Mouse (Mus musculus) layer of hippocampus, adult 2 months (tissue): ENCODE results near the gene Atad3a. TPM values are rescaled to one million over a fixed set of nuclear protein-coding genes. Genes with fewer than 3 reads are reported as not detected.
A peak's percentile ranks its signal among the peaks of the same experiment; 100 is the strongest.

Experiments
- DNase-seq, 2 experiments: peaks; one replicate each; pipeline ENCODE4 v3.0.0; 2022; ENCODE audit warnings: low spot score in 2 of 2
- H3K27ac ChIP-seq: fragments of 200-600 bp; 2 replicates; pipeline ENCODE4 v1.8.1; 2022
- H3K4me3 ChIP-seq: fragments of 200-600 bp; 2 replicates; pipeline ENCODE4 v1.8.1; 2022; ENCODE audit warnings: mild to moderate bottlenecking
- CTCF ChIP-seq: fragments of 200-600 bp; conservative IDR thresholded peaks from 2 replicates; pipeline ENCODE4 v1.8.1; 2022; ENCODE audit warnings: antibody characterized with exemption, mild to moderate bottlenecking, moderate library complexity
- total RNA-seq, 2 experiments: library from RNA; stranded (reverse); gene quantifications; 2 replicates each; pipeline ENCODE4 v1.2.3; 2021

Atad3a gene
- total RNA-seq, 2 experiments from 2014 or later = 49.9 to 51.4 TPM

GRCm38 (mm10) chr4:155710521-155711252, 50.2 kb downstream of the Atad3a start:
- DNase-seq = peak in 1 of 2 experiments; percentile 33
- Histone ChIP-seq H3K27ac (peak overlapping the region; percentile 81), H3K4me3 (no peak overlapping the region; the same call in 1 of the 2 replicates)
- no peak for TF ChIP-seq CTCF

- Histone ChIP-seq H3K27ac (peak overlapping the region; percentile 81), H3K4me3 (no peak overlapping the region)
- no peak for TF ChIP-seq CTCF
- DNase-seq = peak in 1 of 2 experiments; percentile 22
These were observed 51.9 kb downstream of the Atad3a start for GRCm38 (mm10) chr4:155708988-155709387.

- H3K27ac ChIP-seq = peak overlapping the region; percentile 81
- no peak for DNase-seq
- H3K4me3 ChIP-seq = no peak overlapping the region
- no peak for TF ChIP-seq CTCF
These were observed 52.3 kb downstream of the Atad3a start for GRCm38 (mm10) chr4:155708582-155708981.

- no peak for TF ChIP-seq CTCF
- H3K4me3 ChIP-seq = peak overlapping the region; percentile 98
- DNase-seq = no peak
- peak overlapping the region; percentile 97 for H3K27ac ChIP-seq
These were observed 55.3 kb downstream of the Atad3a start for GRCm38 (mm10) chr4:155705592-155705929.

GRCm38 (mm10) chr4:155704721-155705591, 55.9 kb downstream of the Atad3a start, which contains the start of gene Ssu72:
Ssu72 (plus strand) TSS chr4:155704800.
- peak within 1 kb of the TSS; percentile 97 for H3K27ac ChIP-seq
- peak; percentile 93 to 96 for DNase-seq
- H3K4me3 ChIP-seq = peak within 1 kb of the TSS; percentile 98
- TF ChIP-seq CTCF = no peak

- DNase-seq = no peak
- TF ChIP-seq CTCF = 0 out of 2 replicates have a peak, but pooled peaks have one; percentile 1
- Histone ChIP-seq H3K27ac (no peak overlapping the region), H3K4me3 (no peak overlapping the region)
These were observed 57.4 kb downstream of the Atad3a start for GRCm38 (mm10) chr4:155703425-155703929.

GRCm38 (mm10) chr4:155700425-155700824, 60.5 kb downstream of the Atad3a start:
- no peak for DNase-seq
- no peak overlapping the region for H3K27ac ChIP-seq
- peak; percentile 82 for TF ChIP-seq CTCF
- H3K4me3 ChIP-seq = no peak overlapping the region

- peak overlapping the region; percentile 81 for H3K4me3 ChIP-seq
- peak overlapping the region; percentile 99 for H3K27ac ChIP-seq
- no peak for TF ChIP-seq CTCF
- no peak for DNase-seq
These were observed 64.3 kb downstream of the Atad3a start for GRCm38 (mm10) chr4:155696261-155697255.

GRCm38 (mm10) chr4:155695531-155696062, 65.3 kb downstream of the Atad3a start:
- TF ChIP-seq CTCF = no peak
- Histone ChIP-seq H3K4me3 (peak overlapping the region; percentile 81), H3K27ac (peak overlapping the region; percentile 99)
- no peak for DNase-seq

GRCm38 (mm10) chr4:155694482-155695401, 66.2 kb downstream of the Atad3a start:
- peak overlapping the region; percentile 99 for H3K27ac ChIP-seq
- TF ChIP-seq CTCF = peak; percentile 72

GRCm38 (mm10) chr4:155694111-155694481, 66.8 kb downstream of the Atad3a start, which contains the start of gene Fndc10:
Fndc10 (plus strand) TSS chr4:155694342.
- Histone ChIP-seq H3K27ac (peak within 1 kb of the TSS; percentile 99), H3K4me3 (peak within 1 kb of the TSS; percentile 81)
- TF ChIP-seq CTCF = no peak
- peak; percentile 63 to 73 for DNase-seq

More at GRCm38 (mm10) chr4:155694482-155695401, 66.2 kb downstream of the Atad3a start:
- H3K4me3 ChIP-seq = peak overlapping the region; percentile 81
- DNase-seq = peak; percentile 64 to 74
